Mouse (Mus musculus) bone marrow macrophage, adult 2 months (primary cell): ENCODE data around the gene Rpf1. TPM values are rescaled to one million over a fixed set of nuclear protein-coding genes. Genes with fewer than 3 reads are reported as not detected.
A peak's percentile ranks its signal among the peaks of the same experiment; 100 is the strongest.

Experiments
- H3K27ac ChIP-seq: 2 replicates; pipeline ENCODE4 v1.5.1; 2012; ENCODE audit warnings: low read depth, low read length; ENCODE audit not compliant: insufficient read depth
- H3K4me1 ChIP-seq: 2 replicates; pipeline ENCODE4 v1.6.1; 2012; ENCODE audit warnings: low read length; ENCODE audit not compliant: control insufficient read depth, insufficient read depth
- H3K4me3 ChIP-seq: 2 replicates; pipeline ENCODE4 v1.5.1; 2012; ENCODE audit warnings: mild to moderate bottlenecking, low read length, moderate library complexity; ENCODE audit not compliant: insufficient read depth
- CTCF ChIP-seq: IDR thresholded peaks from 2 replicates; pipeline ENCODE4 v1.5.1; 2012; ENCODE audit warnings: low read depth, mild to moderate bottlenecking, low read length, moderate library complexity
- POLR2A ChIP-seq: IDR thresholded peaks from 2 replicates; pipeline ENCODE4 v1.6.1; 2012; ENCODE audit warnings: mild to moderate bottlenecking, low read depth, low read length, borderline replicate concordance
- polyA plus RNA-seq: library from polyadenylated mRNA; stranded (reverse); fragments of >200 nt; gene quantifications from 2 replicates; pipeline ENCODE4 v1.2.4, GENCODE M21; 2012; ENCODE audit not compliant: missing spikeins, insufficient read depth, insufficient read length

The Rpf1 gene
- polyA plus RNA-seq, 1 experiment, result 39.9 TPM

- Histone ChIP-seq H3K4me3 (peak overlapping the region; percentile 81), H3K4me1 (peaks cover 15% of the 10 kb centered on the region), H3K27ac (no peak overlapping the region)
- no peak for TF ChIP-seq CTCF
- no peak for TF ChIP-seq POLR2A
Observed at GRCm38 (mm10) chr3:146501601-146502123, 19.6 kb downstream of the Rpf1 start.

GRCm38 (mm10) chr3:146500810-146501201 is 20.4 kb downstream of the Rpf1 start:
- Histone ChIP-seq H3K27ac (no peak overlapping the region), H3K4me3 (peak overlapping the region; percentile 81), H3K4me1 (peaks cover 15% of the 10 kb centered on the region)
- TF ChIP-seq POLR2A (no peak), CTCF (no peak)

- Histone ChIP-seq H3K4me3 (peak overlapping the region; percentile 81), H3K4me1 (peaks cover 15% of the 10 kb centered on the region), H3K27ac (peak overlapping the region; percentile 75)
- no peak for TF ChIP-seq CTCF
- TF ChIP-seq POLR2A, result no peak
Observed at GRCm38 (mm10) chr3:146500003-146500809, 21.0 kb downstream of the Rpf1 start.

GRCm38 (mm10) chr3:146499431-146500002 is 21.7 kb downstream of the Rpf1 start, which contains the start of the genes Spata1 and Gng5:
TSS of gene Spata1 (minus strand) at chr3:146499753.
TSS of gene Gng5 (plus strand) at chr3:146499807.
- Histone ChIP-seq H3K4me1 (peaks cover 15% of the 10 kb centered on the region), H3K27ac (peak within 1 kb of the TSS; percentile 78), H3K4me3 (peak within 1 kb of the TSS; percentile 92)
- TF ChIP-seq CTCF (no peak), POLR2A (no peak)

GRCm38 (mm10) chr3:146498989-146499388 is 22.2 kb downstream of the Rpf1 start:
- Histone ChIP-seq H3K4me3 (peak overlapping the region; percentile 92), H3K4me1 (peaks cover 15% of the 10 kb centered on the region), H3K27ac (peak overlapping the region; percentile 78)
- TF ChIP-seq POLR2A (no peak), CTCF (no peak)

- Histone ChIP-seq H3K4me1 (peaks cover 5% of the 10 kb centered on the region), H3K27ac (no peak overlapping the region), H3K4me3 (no peak overlapping the region)
- TF ChIP-seq CTCF (no peak), POLR2A (no peak)
Observed at GRCm38 (mm10) chr3:146494941-146495340, 26.3 kb downstream of the Rpf1 start.

- Histone ChIP-seq H3K27ac (no peak overlapping the region), H3K4me3 (no peak overlapping the region), H3K4me1 (no peaks in the 10 kb centered on the region)
- TF ChIP-seq POLR2A (no peak), CTCF (no peak)
Observed at GRCm38 (mm10) chr3:146486464-146486863, 34.8 kb downstream of the Rpf1 start.

GRCm38 (mm10) chr3:146482044-146482443 is 39.2 kb downstream of the Rpf1 start:
- H3K27ac ChIP-seq, result no peak overlapping the region
- H3K4me1 ChIP-seq, result no peaks in the 10 kb centered on the region
- TF ChIP-seq CTCF (0 out of 2 replicates have a peak, but pooled peaks have one; percentile 16), POLR2A (no peak)
- no peak overlapping the region for H3K4me3 ChIP-seq

GRCm38 (mm10) chr3:146474428-146474827 is 46.8 kb downstream of the Rpf1 start:
- TF ChIP-seq CTCF (no peak), POLR2A (no peak)
- no peaks in the 10 kb centered on the region for H3K4me1 ChIP-seq
- H3K27ac ChIP-seq, result no peak overlapping the region
- no peak overlapping the region for H3K4me3 ChIP-seq

- no peaks in the 10 kb centered on the region for H3K4me1 ChIP-seq
- TF ChIP-seq CTCF (no peak), POLR2A (no peak)
- H3K27ac ChIP-seq, result no peak overlapping the region
- no peak overlapping the region for H3K4me3 ChIP-seq
Observed at GRCm38 (mm10) chr3:146473741-146474140, 47.5 kb downstream of the Rpf1 start.

GRCm38 (mm10) chr3:146472657-146473056 is 48.6 kb downstream of the Rpf1 start:
- H3K4me3 ChIP-seq, result no peak overlapping the region
- TF ChIP-seq CTCF (no peak), POLR2A (no peak)
- H3K4me1 ChIP-seq, result no peaks in the 10 kb centered on the region

More at GRCm38 (mm10) chr3:146472657-146473056, 48.6 kb downstream of the Rpf1 start:
- no peak overlapping the region for H3K27ac ChIP-seq
